Mouse (Mus musculus): ENCODE results near the gene Dmd.

GRCm38 (mm10) chrX:84435608-84436007 is 1486.9 kb downstream of the Dmd start:
- TF ChIP-seq MAFK (IDR thresholded peaks at IDR 0.05; ENCODE audit: insufficient read depth, low read depth, low read length) = no peak
- no peak for TF ChIP-seq CHD2 (IDR thresholded peaks at IDR 0.05; ENCODE audit: low read depth, low read length)
- no peak for TF ChIP-seq ZNF384 (IDR thresholded peaks at IDR 0.05; ENCODE audit: low read depth, low read length)
- TF ChIP-seq ZC3H11A (IDR thresholded peaks at IDR 0.05; ENCODE audit: borderline replicate concordance, low read depth, low read length) = no peak
